Mouse (Mus musculus) embryonic fibroblast, embryonic 13.5 days (primary cell): ENCODE measurements around the gene Lzts3.

Experiments
- CTCF ChIP-seq: IDR thresholded peaks from 2 replicates; pipeline ENCODE4 v1.5.1; 2011; ENCODE audit warnings: mild to moderate bottlenecking, control low read depth, low read length, moderate library complexity, borderline replicate concordance; ENCODE audit not compliant: insufficient read depth
- POLR2A ChIP-seq: IDR thresholded peaks from 2 replicates; pipeline ENCODE4 v1.6.1; 2011; ENCODE audit warnings: low read depth, mild to moderate bottlenecking, control low read depth, low read length, moderate library complexity

GRCm38 (mm10) chr2:130632416-130632815 lies 10.2 kb downstream of the Lzts3 start:
- TF ChIP-seq CTCF, result no peak
- no peak for TF ChIP-seq POLR2A
